Mouse (Mus musculus) CH12.LX (cell line): ENCODE measurements at regions not wholly inside any gene's neighbourhood (a gene's known extent, or its start where the extent isn't known, plus 50 kb on each side); places are given as distances from the start of the nearest gene placed in this dataset.

ENCODE experiments used
- DNase-seq: peaks from one replicate; pipeline ENCODE4 v3.0.0-alpha.2; 2013; ENCODE audit errors: extremely low read depth
- H3K27ac ChIP-seq: 2 replicates; pipeline ENCODE4 v1.5.1; 2012; ENCODE audit warnings: low read depth, mild to moderate bottlenecking, control low read depth, moderate library complexity; ENCODE audit not compliant: insufficient read depth
- H3K27me3 ChIP-seq: replicated peaks from 2 replicates; pipeline ENCODE3; 2012; ENCODE audit warnings: inconsistent platforms
- H3K36me3 ChIP-seq, 2 experiments: replicated peaks in 1 of 2; 2 replicates each; pipeline versions ENCODE3 to v1.6.1; 2012; ENCODE audit warnings: inconsistent platforms in 1 of 2, low read length in 1 of 2, mild to moderate bottlenecking in 1 of 2, mixed read lengths in 1 of 2, moderate library complexity in 1 of 2; ENCODE audit not compliant: control insufficient read depth in 1 of 2, insufficient read depth in 1 of 2
- H3K4me1 ChIP-seq, 2 experiments: 2 replicates each; pipeline ENCODE4 v1.6.1; 2012; ENCODE audit warnings: inconsistent platforms in 1 of 2, moderate library complexity in 1 of 2; ENCODE audit not compliant: insufficient read depth in 2 of 2, control insufficient read depth in 1 of 2
- H3K4me2 ChIP-seq: 2 replicates; pipeline ENCODE4 v1.6.1; 2012; ENCODE audit warnings: low read depth, mild to moderate bottlenecking, control low read depth; ENCODE audit not compliant: poor library complexity, insufficient read depth, severe bottlenecking
- H3K4me3 ChIP-seq, 3 experiments: fragments of 150-350 bp in 1 of 3; sonication (generic) in 1 of 3; replicated peaks in 1 of 3; 2 replicates each; pipeline versions ENCODE3 to v1.5.1; 2011 to 2012; ENCODE audit warnings: low read depth in 2 of 3, low read length in 2 of 3, mild to moderate bottlenecking in 2 of 3, moderate library complexity in 2 of 3, control low read depth in 1 of 3, improper control_type of control experiment in 1 of 3, inconsistent platforms in 1 of 3, mixed read lengths in 1 of 3; ENCODE audit not compliant: poor library complexity in 1 of 3
- H3K79me2 ChIP-seq: replicated peaks from 2 replicates; pipeline ENCODE4 v1.6.1; 2012; ENCODE audit warnings: mild to moderate bottlenecking, moderate library complexity; ENCODE audit not compliant: control insufficient read depth, poor library complexity, insufficient read depth, severe bottlenecking; ENCODE audit errors: extremely low read depth
- H3K9ac ChIP-seq: 2 replicates; pipeline ENCODE4 v1.6.1; 2012; ENCODE audit warnings: low read depth, mild to moderate bottlenecking, control low read depth, moderate library complexity; ENCODE audit not compliant: insufficient read depth
- H3K9me3 ChIP-seq: replicated peaks from 2 replicates; pipeline ENCODE3; 2012; ENCODE audit warnings: low read length, inconsistent platforms, mixed read lengths
- GABPA ChIP-seq: IDR thresholded peaks from 2 replicates; pipeline ENCODE4 v1.6.1; 2012; ENCODE audit warnings: low read depth, low read length, improper control_type of control experiment, inconsistent platforms; ENCODE audit not compliant: insufficient replicate concordance
- HCFC1 ChIP-seq: IDR thresholded peaks from 2 replicates; pipeline ENCODE4 v1.6.1; 2012; ENCODE audit warnings: low read depth, mild to moderate bottlenecking, inconsistent platforms, low read length, improper control_type of control experiment
- IRF4 ChIP-seq: IDR thresholded peaks from 2 replicates; pipeline ENCODE4 v1.6.1; 2014; ENCODE audit warnings: low read depth, mild to moderate bottlenecking, inconsistent platforms, low read length, improper control_type of control experiment
- JUN ChIP-seq: IDR thresholded peaks from 2 replicates; pipeline ENCODE4 v1.6.1; 2011; ENCODE audit warnings: low read depth, mild to moderate bottlenecking, low read length, improper control_type of control experiment, moderate library complexity; ENCODE audit not compliant: insufficient read depth
- JUND ChIP-seq: conservative IDR thresholded peaks from 2 replicates; pipeline ENCODE4 v1.6.1; 2011; ENCODE audit warnings: low read depth, low read length, improper control_type of control experiment
- MAX ChIP-seq: IDR thresholded peaks from 2 replicates; pipeline ENCODE4 v1.6.1; 2011; ENCODE audit warnings: low read length, improper control_type of control experiment
- PAX5 ChIP-seq: IDR thresholded peaks from 2 replicates; pipeline ENCODE4 v1.6.1; 2012; ENCODE audit warnings: low read length, inconsistent platforms, mixed read lengths
- POLR2A ChIP-seq: IDR thresholded peaks from 2 replicates; pipeline ENCODE4 v1.6.1; 2011; ENCODE audit warnings: low read depth, mild to moderate bottlenecking, improper control_type of control experiment, low read length
- POLR2AphosphoS2 ChIP-seq: IDR thresholded peaks from 2 replicates; pipeline ENCODE4 v1.6.1; 2011; ENCODE audit warnings: low read depth, low read length, improper control_type of control experiment
- ZC3H11A ChIP-seq: IDR thresholded peaks from 2 replicates; pipeline ENCODE4 v1.6.1; 2012; ENCODE audit warnings: low read depth, mild to moderate bottlenecking, inconsistent platforms, low read length, improper control_type of control experiment
- ZKSCAN1 ChIP-seq: IDR thresholded peaks from 2 replicates; pipeline ENCODE4 v1.6.1; 2012; ENCODE audit warnings: low read depth, inconsistent platforms, low read length, improper control_type of control experiment, borderline replicate concordance
- ZMIZ1 ChIP-seq: IDR thresholded peaks from 2 replicates; pipeline ENCODE4 v1.6.1; 2012; ENCODE audit warnings: low read depth, mild to moderate bottlenecking, inconsistent platforms, low read length, improper control_type of control experiment
- dilution Hi-C: fragments of 300-500 bp; cut with MboI; formaldehyde crosslinking; loops from 2 replicates; pipeline ENCODE4 v1.14.3; 2020; ENCODE audit warnings: low sequenced_read_pairs; ENCODE audit not compliant: extremely low pct_unique_long_range_greater_than_20kb, extremely low pct_ligation_motif_present
- in situ Hi-C: fragments of 300-500 bp; cut with MboI; formaldehyde crosslinking; loops from 3 replicates; pipeline ENCODE4 v1.14.3; 2019; ENCODE audit warnings: low sequenced_read_pairs, low pct_ligation_motif_present, low pct_unique_long_range_greater_than_20kb, mixed read lengths

- Histone ChIP-seq H3K27me3 (no peaks in the 10 kb centered on the region), H3K4me3 (no peak overlapping the region), H3K36me3 (no peaks in the 10 kb centered on the region), H3K9ac (no peak overlapping the region)
- in situ Hi-C loops, result no loop called here
- dilution Hi-C loops, result no loop called here
- TF ChIP-seq ZKSCAN1 (no peak), PAX5 (no peak), MAX (no peak), JUND (no peak)
- TF ChIP-seq, all 38 proteins: peak for 0
- H3K79me2 ChIP-seq, result no peaks in the 10 kb centered on the region
- H3K9me3 ChIP-seq, result peaks cover 34% of the 10 kb centered on the region
- H3K27ac ChIP-seq, result no peak overlapping the region
- peaks cover 0 to 17% of the 10 kb centered on the region in 2 experiments; a peak in 2 of 4 replicates for H3K4me1 ChIP-seq
- no peak for DNase-seq
- no peak overlapping the region for H3K4me2 ChIP-seq
Observed at GRCm38 (mm10) chr13:97436719-97437350, 195.9 kb downstream of the Enc1 start.

DNA sequence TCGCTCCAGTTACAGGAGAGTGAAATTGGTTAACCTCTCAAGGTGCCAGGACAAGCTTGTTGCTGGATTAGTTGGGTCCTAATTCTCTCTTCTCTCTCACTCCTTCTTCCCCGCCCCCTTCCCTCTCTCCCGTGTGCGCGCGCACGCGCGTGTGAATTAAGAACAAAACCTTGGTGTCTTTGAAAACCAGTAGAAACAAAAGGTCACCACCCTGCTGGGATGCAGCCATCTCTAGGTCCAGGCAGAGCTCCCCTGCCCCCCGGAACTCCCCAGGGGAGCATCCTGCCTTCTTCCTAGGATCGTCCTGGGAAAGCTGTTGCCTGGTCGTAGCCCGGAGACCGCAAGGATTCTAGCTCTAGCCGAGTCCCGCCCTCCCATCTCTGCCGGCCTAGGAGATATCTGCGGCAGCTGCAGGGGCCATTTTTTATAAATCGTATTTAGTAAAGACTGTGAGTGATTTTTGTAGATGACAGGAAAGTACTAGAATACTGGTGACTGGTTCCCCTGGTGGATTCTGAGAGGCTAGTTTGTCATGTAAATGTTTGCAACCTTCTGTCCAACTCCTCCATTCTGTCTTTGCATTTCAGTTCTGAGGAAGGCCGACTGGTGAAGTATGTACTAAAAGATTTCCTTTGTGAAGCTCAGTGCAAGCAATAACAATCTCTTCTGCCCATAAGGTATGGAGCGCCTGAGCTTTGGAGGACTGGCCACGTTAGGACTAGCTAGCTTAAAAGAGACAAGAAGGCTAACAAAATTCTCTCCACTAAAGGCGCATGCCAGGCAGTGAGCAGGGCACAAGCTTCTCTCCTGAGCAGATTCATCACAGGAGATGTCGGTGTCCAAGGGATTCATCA, 195.2 kb downstream of the Enc1 start:
- no peaks in the 10 kb centered on the region for H3K79me2 ChIP-seq
- TF ChIP-seq ZMIZ1, result no peak
- TF ChIP-seq POLR2AphosphoS2, result no peak
- no peak for TF ChIP-seq ZC3H11A
- TF ChIP-seq GABPA, result no peak
- TF ChIP-seq POLR2A, result no peak
- TF ChIP-seq HCFC1, result no peak
- TF ChIP-seq IRF4, result no peak
- no peak for TF ChIP-seq JUN
- TF ChIP-seq MAX, result no peak
- no peak overlapping the region for H3K4me2 ChIP-seq
- in situ Hi-C loops (no loop called here), dilution Hi-C loops (no loop called here)
- H3K4me3 ChIP-seq, result no peak overlapping the region
- H3K27me3 ChIP-seq, result no peaks in the 10 kb centered on the region
- no peak overlapping the region for H3K27ac ChIP-seq
- peaks cover 0 to 13% of the 10 kb centered on the region in 2 experiments; a peak in 2 of 4 replicates for H3K4me1 ChIP-seq
- peaks cover 34% of the 10 kb centered on the region for H3K9me3 ChIP-seq
- no peak for DNase-seq
- no peaks in the 10 kb centered on the region for H3K36me3 ChIP-seq
- no peak overlapping the region for H3K9ac ChIP-seq
